Mouse (Mus musculus) olfactory bulb, adult 2 months (tissue): Measurements from ENCODE around the gene Tle3.

Source experiments
- CTCF ChIP-seq: fragments of 200-500 bp; IDR thresholded peaks from 2 replicates; pipeline ENCODE4 v1.5.1; 2012; ENCODE audit warnings: low read depth, mild to moderate bottlenecking, low read length, moderate library complexity; ENCODE audit not compliant: insufficient read depth
- POLR2A ChIP-seq: fragments of 200-500 bp; IDR thresholded peaks from 2 replicates; pipeline ENCODE4 v1.6.1; 2012; ENCODE audit warnings: mild to moderate bottlenecking, low read depth, low read length, moderate library complexity; ENCODE audit not compliant: insufficient read depth

- TF ChIP-seq CTCF, result no peak
- no peak for TF ChIP-seq POLR2A
Observed at GRCm38 (mm10) chr9:61404615-61404980, 32.4 kb downstream of the Tle3 start.
